Mouse (Mus musculus): ENCODE data around the gene Olfr1377. TPM values are rescaled to one million over a fixed set of nuclear protein-coding genes. Genes with fewer than 3 reads are reported as not detected.

The Olfr1377 gene
- total RNA-seq, 1 experiment from 2014 or later = not detected

Other genes starting within 250 kb of the Olfr1377 start
- 3.3 and 3.8 TPM in 2 replicates for gene Zfp354c, start 154.2 kb upstream of the Olfr1377 start, total RNA-seq (2017)
- gene Zfp879, start 140.4 kb upstream of the Olfr1377 start, total RNA-seq (2017) = 0.49 TPM in 1 of 2 replicates, not detected in the other
- gene Grm6, start 131.3 kb upstream of the Olfr1377 start, total RNA-seq (2017) = 0.23 and 0.49 TPM in 2 replicates
- not detected in 2 replicates for gene Zfp454, start 94.3 kb upstream of the Olfr1377 start, total RNA-seq (2017)
- gene Zfp2, start 65.8 kb upstream of the Olfr1377 start, total RNA-seq (2017) = 1.0 and 2.1 TPM in 2 replicates
- 0.70 and 2.3 TPM in 2 replicates for gene Zfp354b, start 50.3 kb upstream of the Olfr1377 start, total RNA-seq (2017)
- not detected in 2 replicates for gene 4933414I15Rik, start 38.2 kb upstream of the Olfr1377 start, total RNA-seq (2017)
- not detected in 2 replicates for gene Prop1, start 28.2 kb upstream of the Olfr1377 start, total RNA-seq (2017)
- gene Olfr1378, start 15.4 kb upstream of the Olfr1377 start, total RNA-seq (2017) = not detected in 2 replicates
- gene Olfr51, start 21.6 kb downstream of the Olfr1377 start, total RNA-seq (2017) = not detected in 2 replicates
- gene Olfr54, start 32.3 kb downstream of the Olfr1377 start, total RNA-seq (2017) = not detected in 2 replicates
- gene Olfr1375, start 66.1 kb downstream of the Olfr1377 start, total RNA-seq (2017) = not detected in 2 replicates
- not detected in 2 replicates for gene Zfp354a, start 77.3 kb downstream of the Olfr1377 start, total RNA-seq (2017)
- gene Gm12569, start 238.5 kb downstream of the Olfr1377 start, total RNA-seq (2017) = not detected in 2 replicates

All from neutrophil, adult 5-6 weeks (primary cell).